Mouse (Mus musculus): ENCODE results near the gene Pawr.

The Pawr gene

GRCm38 (mm10) chr10:108443931-108444876 lies 112.3 kb downstream of the Pawr start:
- ATAC-seq (ENCODE audit: low TSS enrichment), result no peak

- ATAC-seq (ENCODE audit: low TSS enrichment), result no peak
Measured at GRCm38 (mm10) chr10:108445123-108445522, 113.2 kb downstream of the Pawr start.

- no peak for ATAC-seq (ENCODE audit: low TSS enrichment)
Measured at GRCm38 (mm10) chr10:108445606-108446005, 113.7 kb downstream of the Pawr start.

GRCm38 (mm10) chr10:108446041-108446931 lies 114.4 kb downstream of the Pawr start:
- ATAC-seq (ENCODE audit: low TSS enrichment), result peak; percentile 88

- no peak for ATAC-seq (ENCODE audit: low TSS enrichment)
Measured at GRCm38 (mm10) chr10:108447211-108447610, 115.3 kb downstream of the Pawr start.

GRCm38 (mm10) chr10:108448421-108448820 lies 116.5 kb downstream of the Pawr start:
- ATAC-seq (ENCODE audit: low TSS enrichment), result no peak

GRCm38 (mm10) chr10:108450401-108450800 lies 118.5 kb downstream of the Pawr start:
- ATAC-seq (ENCODE audit: low TSS enrichment), result no peak

- ATAC-seq (ENCODE audit: low TSS enrichment), result no peak
Measured at GRCm38 (mm10) chr10:108451516-108451915, 119.6 kb downstream of the Pawr start.

- ATAC-seq (ENCODE audit: low TSS enrichment), result no peak
Measured at GRCm38 (mm10) chr10:108452421-108452820, 120.5 kb downstream of the Pawr start.

GRCm38 (mm10) chr10:108453561-108453960 lies 121.6 kb downstream of the Pawr start:
- ATAC-seq (ENCODE audit: low TSS enrichment), result no peak

GRCm38 (mm10) chr10:108454691-108455117 lies 122.8 kb downstream of the Pawr start:
- ATAC-seq (ENCODE audit: low TSS enrichment), result peak; percentile 66

- ATAC-seq (ENCODE audit: low TSS enrichment), result no peak; the same call in 1 of the 2 replicates
Measured at GRCm38 (mm10) chr10:108455204-108455603, 123.3 kb downstream of the Pawr start.

- peak; percentile 29; the same call in 1 of the 2 replicates for ATAC-seq (ENCODE audit: low TSS enrichment)
Measured at GRCm38 (mm10) chr10:108455883-108456282, 124.0 kb downstream of the Pawr start.

GRCm38 (mm10) chr10:108457054-108457453 lies 125.1 kb downstream of the Pawr start:
- peak; percentile 60 for ATAC-seq (ENCODE audit: low TSS enrichment)

GRCm38 (mm10) chr10:108461862-108462261 lies 129.9 kb downstream of the Pawr start:
- ATAC-seq (ENCODE audit: low TSS enrichment), result no peak
